Mouse (Mus musculus) lung, embryonic 16.5 days (tissue): ENCODE data around the gene Ssbp3. TPM values are rescaled to one million over a fixed set of nuclear protein-coding genes. Genes with fewer than 3 reads are reported as not detected.

ENCODE experiments used
- ATAC-seq: fragments of 200-750 bp; cut with Nextera tagmentation; 2 replicates; pipeline ENCODE4 v1.8.0; 2017; ENCODE audit warnings: low read depth, mild to moderate bottlenecking, moderate library complexity
- H3K27ac ChIP-seq: fragments of 300-500 bp; sonication (generic); 2 replicates; pipeline ENCODE4 v1.5.1; 2014; ENCODE audit warnings: mild to moderate bottlenecking, control low read depth, low read length
- H3K27me3 ChIP-seq: fragments of 300-500 bp; sonication (generic); 2 replicates; pipeline ENCODE4 v1.6.1; 2014; ENCODE audit warnings: low read depth, low read length, mixed read lengths; ENCODE audit not compliant: control insufficient read depth, insufficient read depth
- H3K36me3 ChIP-seq: fragments of 300-500 bp; sonication (generic); 2 replicates; pipeline ENCODE4 v1.6.1; 2014; ENCODE audit warnings: low read length; ENCODE audit not compliant: control insufficient read depth, insufficient read depth
- H3K4me1 ChIP-seq: fragments of 300-500 bp; sonication (generic); replicated peaks from 2 replicates; pipeline ENCODE4 v1.6.1; 2014; ENCODE audit warnings: low read length, mixed read lengths; ENCODE audit not compliant: control insufficient read depth, insufficient read depth
- H3K4me2 ChIP-seq: fragments of 300-500 bp; sonication (generic); 2 replicates; pipeline ENCODE4 v1.6.1; 2014; ENCODE audit warnings: low read depth, low read length, control low read depth
- H3K4me3 ChIP-seq: fragments of 300-500 bp; sonication (generic); 2 replicates; pipeline ENCODE4 v1.5.1; 2014; ENCODE audit warnings: mild to moderate bottlenecking, low read length, control low read depth
- H3K9ac ChIP-seq: fragments of 300-500 bp; sonication (generic); 2 replicates; pipeline ENCODE4 v1.6.1; 2014; ENCODE audit warnings: low read length, control low read depth
- H3K9me3 ChIP-seq: fragments of 300-500 bp; sonication (generic); 2 replicates; pipeline ENCODE4 v1.6.1; 2016; ENCODE audit warnings: low read length; ENCODE audit not compliant: control insufficient read depth
- WGBS: fragments of 180-500 bp; shearing (Covaris S2); extraction: QIAGEN DNeasy Blood & Tissue Kit; methylation state at CpG from one replicate; pipeline ENCODE4 v1.1.7; 2014; 5-methylcytosine and 5-hydroxymethylcytosine counted together
- polyA plus RNA-seq: library from polyadenylated mRNA; unstranded; fragments of >200 nt; fragmentation: Nextera tagmentation; extraction: Ambion mirVana; gene quantifications from 2 replicates; pipeline ENCODE4 v1.2.1, GENCODE M21; 2015

Gene Ssbp3
- polyA plus RNA-seq, 1 experiment from 2014 or later, result 61.7 TPM

- Histone ChIP-seq H3K9ac (no peak overlapping the region), H3K27ac (no peak overlapping the region), H3K4me3 (no peak overlapping the region), H3K9me3 (no peaks in the 10 kb centered on the region), H3K4me2 (no peak overlapping the region), H3K4me1 (peaks cover 32% of the 10 kb centered on the region), H3K27me3 (no peaks in the 10 kb centered on the region), H3K36me3 (no peaks in the 10 kb centered on the region)
- no peak for ATAC-seq
- 50% methylated on average over 3 of the region's 3 CpGs for WGBS
Observed at GRCm38 (mm10) chr4:106958561-106958960, 48.1 kb downstream of the Ssbp3 start.

- Histone ChIP-seq H3K4me1 (peaks cover 31% of the 10 kb centered on the region), H3K9ac (no peak overlapping the region), H3K4me2 (no peak overlapping the region), H3K27ac (no peak overlapping the region), H3K36me3 (no peaks in the 10 kb centered on the region), H3K27me3 (no peaks in the 10 kb centered on the region), H3K9me3 (no peaks in the 10 kb centered on the region), H3K4me3 (no peak overlapping the region)
- no peak for ATAC-seq
- WGBS, result 56% methylated on average over 12 of the region's 12 CpGs
Observed at GRCm38 (mm10) chr4:106959506-106960302, 49.2 kb downstream of the Ssbp3 start.

GRCm38 (mm10) chr4:106960476-106960875 is 50.0 kb downstream of the Ssbp3 start:
- Histone ChIP-seq H3K4me2 (no peak overlapping the region), H3K36me3 (no peaks in the 10 kb centered on the region), H3K9ac (no peak overlapping the region), H3K4me1 (peaks cover 29% of the 10 kb centered on the region), H3K9me3 (no peaks in the 10 kb centered on the region), H3K4me3 (no peak overlapping the region), H3K27ac (no peak overlapping the region), H3K27me3 (no peaks in the 10 kb centered on the region)
- WGBS, result 90% methylated on average over 2 of the region's 2 CpGs
- ATAC-seq, result no peak

- Histone ChIP-seq H3K4me2 (no peak overlapping the region), H3K36me3 (no peaks in the 10 kb centered on the region), H3K4me1 (peaks cover 21% of the 10 kb centered on the region), H3K4me3 (no peak overlapping the region), H3K27ac (no peak overlapping the region), H3K9ac (no peak overlapping the region), H3K27me3 (no peaks in the 10 kb centered on the region), H3K9me3 (no peaks in the 10 kb centered on the region)
- WGBS, result 81% methylated on average over 1 of the region's 1 CpGs
- ATAC-seq, result no peak
Observed at GRCm38 (mm10) chr4:106961321-106961720, 50.8 kb downstream of the Ssbp3 start.

GRCm38 (mm10) chr4:106964356-106964755 is 53.9 kb downstream of the Ssbp3 start:
- H3K27me3 ChIP-seq, result no peaks in the 10 kb centered on the region
- no peak overlapping the region for H3K4me3 ChIP-seq
- H3K36me3 ChIP-seq, result no peaks in the 10 kb centered on the region
- no peak overlapping the region for H3K4me2 ChIP-seq
- 51% methylated on average over 9 of the region's 9 CpGs for WGBS
- H3K9me3 ChIP-seq, result no peaks in the 10 kb centered on the region
- peaks cover 12% of the 10 kb centered on the region for H3K4me1 ChIP-seq
- H3K9ac ChIP-seq, result no peak overlapping the region
- no peak overlapping the region for H3K27ac ChIP-seq
- ATAC-seq, result no peak

- no peak overlapping the region for H3K4me3 ChIP-seq
- H3K9me3 ChIP-seq, result no peaks in the 10 kb centered on the region
- peaks cover 9% of the 10 kb centered on the region for H3K4me1 ChIP-seq
- H3K36me3 ChIP-seq, result no peaks in the 10 kb centered on the region
- no peaks in the 10 kb centered on the region for H3K27me3 ChIP-seq
- no peak overlapping the region for H3K9ac ChIP-seq
- WGBS, result 45% methylated on average over 10 of the region's 10 CpGs
- no peak for ATAC-seq
- no peak overlapping the region for H3K4me2 ChIP-seq
- no peak overlapping the region; the same call in 1 of the 2 replicates for H3K27ac ChIP-seq
Observed at GRCm38 (mm10) chr4:106964996-106965395, 54.5 kb downstream of the Ssbp3 start.

- Histone ChIP-seq H3K4me1 (peaks cover 11% of the 10 kb centered on the region), H3K4me3 (no peak overlapping the region), H3K27ac (no peak overlapping the region), H3K36me3 (no peaks in the 10 kb centered on the region), H3K9me3 (no peaks in the 10 kb centered on the region), H3K9ac (no peak overlapping the region), H3K27me3 (no peaks in the 10 kb centered on the region), H3K4me2 (no peak overlapping the region)
- ATAC-seq, result no peak
- WGBS, result 72% methylated on average over 3 of the region's 3 CpGs
Observed at GRCm38 (mm10) chr4:106966443-106966842, 55.9 kb downstream of the Ssbp3 start.

GRCm38 (mm10) chr4:106968910-106969309 is 58.4 kb downstream of the Ssbp3 start:
- H3K27ac ChIP-seq, result no peak overlapping the region
- peaks cover 8% of the 10 kb centered on the region for H3K4me1 ChIP-seq
- H3K9me3 ChIP-seq, result no peaks in the 10 kb centered on the region

GRCm38 (mm10) chr4:106970786-106971185 is 60.3 kb downstream of the Ssbp3 start:
- peaks cover 2% of the 10 kb centered on the region; the same call in 1 of the 2 replicates for H3K4me1 ChIP-seq
- H3K4me2 ChIP-seq, result no peak overlapping the region
- no peak overlapping the region for H3K4me3 ChIP-seq
- no peak overlapping the region for H3K27ac ChIP-seq
- H3K36me3 ChIP-seq, result no peaks in the 10 kb centered on the region
- ATAC-seq, result no peak
- no peak overlapping the region for H3K9ac ChIP-seq
- no peaks in the 10 kb centered on the region for H3K27me3 ChIP-seq
- 59% methylated on average over 7 of the region's 7 CpGs for WGBS
- no peaks in the 10 kb centered on the region for H3K9me3 ChIP-seq

More at GRCm38 (mm10) chr4:106968910-106969309, 58.4 kb downstream of the Ssbp3 start:
- H3K36me3 ChIP-seq, result no peaks in the 10 kb centered on the region
- 73% methylated on average over 8 of the region's 8 CpGs for WGBS
- H3K27me3 ChIP-seq, result no peaks in the 10 kb centered on the region
- ATAC-seq, result no peak
- H3K4me3 ChIP-seq, result no peak overlapping the region
- no peak overlapping the region for H3K4me2 ChIP-seq
- H3K9ac ChIP-seq, result no peak overlapping the region
